Mouse (Mus musculus) liver, adult 2 months (tissue): ENCODE data around the gene Kifc5b.

Source experiments
- CTCF ChIP-seq: fragments of 200-500 bp; IDR thresholded peaks from 2 replicates; pipeline ENCODE4 v1.5.1; 2011; ENCODE audit warnings: low read depth, low read length, control low read depth
- POLR2A ChIP-seq: fragments of 200-500 bp; IDR thresholded peaks from 2 replicates; pipeline ENCODE4 v1.6.1; 2011; ENCODE audit warnings: low read length, control low read depth; ENCODE audit not compliant: insufficient read depth; ENCODE audit errors: extremely low read depth

- TF ChIP-seq CTCF (no peak), POLR2A (no peak)
Measured at GRCm38 (mm10) chr17:26945824-26946495, 29.1 kb downstream of the Kifc5b start.
